Mouse (Mus musculus) heart, embryonic 14.5 days (tissue): ENCODE measurements around the gene Atp1a2. TPM values are rescaled to one million over a fixed set of nuclear protein-coding genes. Genes with fewer than 3 reads are reported as not detected.
"Not testable (repeated sequence)": the region's sequence is repeated elsewhere in the genome, so short reads cannot be mapped to it uniquely, and the experiment has no call there.

Source experiments
- ATAC-seq: fragments of 200-750 bp; cut with Nextera tagmentation; 2 replicates; pipeline ENCODE4 v1.8.0; 2017; ENCODE audit warnings: low read depth, moderate TSS enrichment; ENCODE audit not compliant: insufficient number of reproducible peaks, insufficient read depth, low FRiP score
- H3K27ac ChIP-seq, 2 experiments: fragments of 200-500 bp in 1 of 2; fragments of 300-500 bp in 1 of 2; sonication (generic) in 1 of 2; replicated peaks in 1 of 2; 2 replicates each; pipeline ENCODE4 v1.5.1; 2012 to 2014; ENCODE audit warnings: low read depth in 2 of 2, low read length in 2 of 2, control low read depth in 1 of 2, mild to moderate bottlenecking in 1 of 2, mixed read lengths in 1 of 2; ENCODE audit not compliant: control insufficient read depth in 1 of 2, insufficient read depth in 1 of 2
- H3K27me3 ChIP-seq: fragments of 300-500 bp; sonication (generic); 2 replicates; pipeline ENCODE4 v1.6.1; 2014; ENCODE audit warnings: mild to moderate bottlenecking, low read length, control low read depth; ENCODE audit not compliant: control insufficient read depth, insufficient read depth
- H3K36me3 ChIP-seq: fragments of 300-500 bp; sonication (generic); 2 replicates; pipeline ENCODE4 v1.6.1; 2014; ENCODE audit warnings: mild to moderate bottlenecking, control low read depth, low read length, mixed read lengths; ENCODE audit not compliant: control insufficient read depth, insufficient read depth
- H3K4me1 ChIP-seq, 2 experiments: fragments of 200-500 bp in 1 of 2; fragments of 300-500 bp in 1 of 2; sonication (generic) in 1 of 2; 2 replicates each; pipeline ENCODE4 v1.6.1; 2012 to 2014; ENCODE audit warnings: low read length in 2 of 2, control low read depth in 1 of 2, mixed read lengths in 1 of 2; ENCODE audit not compliant: control insufficient read depth in 2 of 2, insufficient read depth in 2 of 2
- H3K4me2 ChIP-seq: fragments of 300-500 bp; sonication (generic); 2 replicates; pipeline ENCODE4 v1.6.1; 2014; ENCODE audit warnings: mild to moderate bottlenecking, low read length
- H3K4me3 ChIP-seq, 2 experiments: fragments of 200-500 bp in 1 of 2; fragments of 300-500 bp in 1 of 2; sonication (generic) in 1 of 2; 2 replicates each; pipeline ENCODE4 v1.5.1; 2012 to 2014; ENCODE audit warnings: low read length in 2 of 2, mild to moderate bottlenecking in 2 of 2, control low read depth in 1 of 2, low read depth in 1 of 2, moderate library complexity in 1 of 2; ENCODE audit not compliant: control insufficient read depth in 1 of 2, insufficient read depth in 1 of 2
- H3K9ac ChIP-seq: fragments of 300-500 bp; sonication (generic); 2 replicates; pipeline ENCODE4 v1.6.1; 2014; ENCODE audit warnings: mild to moderate bottlenecking, low read length
- H3K9me3 ChIP-seq: fragments of 300-500 bp; sonication (generic); 2 replicates; pipeline ENCODE4 v1.6.1; 2016; ENCODE audit warnings: low read length, control low read depth; ENCODE audit not compliant: control insufficient read depth
- WGBS: fragments of 180-500 bp; shearing (Covaris S2); extraction: QIAGEN DNeasy Blood & Tissue Kit; methylation state at CpG from one replicate; pipeline ENCODE4 v1.1.7; 2014; 5-methylcytosine and 5-hydroxymethylcytosine counted together
- polyA plus RNA-seq: library from polyadenylated mRNA; unstranded; fragments of >200 nt; fragmentation: Nextera tagmentation; extraction: Ambion mirVana; gene quantifications from 2 replicates; pipeline ENCODE4 v1.2.1, GENCODE M21; 2014

Gene Atp1a2
- polyA plus RNA-seq, 1 experiment from 2014 or later: 7.3 TPM

GRCm38 (mm10) chr1:172271765-172272164 is 26.1 kb downstream of the Atp1a2 start:
- no peaks in the 10 kb centered on the region; a peak in 1 of 4 replicates for H3K4me1 ChIP-seq
- H3K36me3 ChIP-seq: peaks cover 3% of the 10 kb centered on the region; the same call in 1 of the 2 replicates
- H3K9ac ChIP-seq: no peak overlapping the region
- H3K4me3 ChIP-seq: no peak overlapping the region
- no peaks in the 10 kb centered on the region for H3K9me3 ChIP-seq
- no peaks in the 10 kb centered on the region for H3K27me3 ChIP-seq
- no peak overlapping the region for H3K27ac ChIP-seq
- 82% methylated on average over 10 of the region's 10 CpGs for whole genome bisulfite sequencing
- H3K4me2 ChIP-seq: no peak overlapping the region
- no peak for ATAC-seq

DNA sequence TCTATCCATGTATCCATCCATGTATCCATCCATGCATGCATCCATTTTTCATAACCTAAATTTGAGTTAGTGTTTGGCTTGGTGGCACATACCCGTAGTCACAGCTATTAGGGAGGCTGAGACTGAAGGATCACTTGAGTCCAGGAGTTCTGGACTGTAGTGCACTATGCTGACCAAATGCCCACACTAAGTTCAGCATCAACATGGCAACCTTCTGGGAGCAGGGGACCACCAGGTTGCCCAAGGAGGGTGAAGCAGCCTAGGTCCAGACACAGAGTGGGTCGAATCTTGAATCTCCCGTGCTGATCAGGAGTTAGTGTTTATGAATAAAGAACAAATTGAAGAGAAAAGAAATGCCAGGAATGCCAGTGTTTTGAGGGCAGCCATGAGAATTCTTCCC is 26.7 kb downstream of the Atp1a2 start:
- no peak for ATAC-seq
- 85% methylated on average over 3 of the region's 3 CpGs for WGBS

DNA sequence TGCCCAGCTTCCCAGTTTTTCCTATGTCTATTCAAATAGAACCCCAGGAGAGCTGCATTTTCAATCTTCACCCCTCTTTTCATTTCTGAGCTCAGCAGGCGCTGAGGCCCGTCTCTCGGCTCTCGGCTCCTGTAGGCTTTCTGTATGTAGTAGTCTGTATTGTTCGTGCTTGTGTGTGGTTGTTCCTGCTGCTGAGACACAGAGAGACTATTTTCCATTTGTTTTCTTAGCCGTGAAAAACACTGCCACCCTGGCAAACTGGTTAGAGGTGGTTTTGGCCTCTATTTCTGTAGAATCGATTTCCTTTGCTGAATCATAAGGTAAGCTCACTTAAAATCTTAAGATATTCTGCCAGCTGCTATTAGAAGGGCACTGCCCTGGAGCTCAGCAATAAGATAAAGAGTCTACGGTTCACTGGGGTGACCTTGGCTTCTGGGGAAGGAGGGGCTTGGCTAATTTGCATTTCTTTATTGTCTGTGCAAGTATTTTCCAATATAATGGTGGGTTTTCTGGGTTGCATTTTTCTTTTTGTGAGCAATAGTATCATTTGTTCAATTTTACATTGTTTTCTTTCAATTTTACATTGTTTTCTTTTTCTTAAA is 36.3 kb downstream of the Atp1a2 start, which contains the start of gene Igsf8:
Igsf8 (plus strand) TSS at position 165 of the 602 bp plus-strand sequence.
- Histone ChIP-seq H3K27me3 (no peaks in the 10 kb centered on the region), H3K27ac (peak within 1 kb of the TSS; percentile 39 to 74; a peak in 3 of 4 replicates), H3K4me3 (no peak within 1 kb of the TSS), H3K4me2 (no peak within 1 kb of the TSS), H3K4me1 (peaks cover 4 to 10% of the 10 kb centered on the region in 2 experiments; a peak in 3 of 4 replicates), H3K9me3 (peaks cover 4% of the 10 kb centered on the region; the same call in 1 of the 2 replicates), H3K9ac (no peak within 1 kb of the TSS; the same call in 1 of the 2 replicates), H3K36me3 (no peaks in the 10 kb centered on the region)
- 58% methylated on average over 8 of the region's 8 CpGs for WGBS
- no peak for ATAC-seq

More for the DNA sequence above, 26.7 kb downstream of the Atp1a2 start:
- H3K4me1 ChIP-seq: no peaks in the 10 kb centered on the region; a peak in 1 of 4 replicates
- H3K27ac ChIP-seq: no peak overlapping the region
- H3K4me2 ChIP-seq: no peak overlapping the region
- no peaks in the 10 kb centered on the region for H3K9me3 ChIP-seq
- peaks cover 3% of the 10 kb centered on the region; the same call in 1 of the 2 replicates for H3K36me3 ChIP-seq
- H3K9ac ChIP-seq: no peak overlapping the region
- no peaks in the 10 kb centered on the region for H3K27me3 ChIP-seq
- H3K4me3 ChIP-seq: no peak overlapping the region

- no peaks in the 10 kb centered on the region for H3K36me3 ChIP-seq
- H3K9me3 ChIP-seq: no peaks in the 10 kb centered on the region
- H3K4me3 ChIP-seq: no peak within 1 kb of the TSS
- no peak within 1 kb of the TSS for H3K9ac ChIP-seq
- peaks cover 4 to 10% of the 10 kb centered on the region in 2 experiments; a peak in 3 of 4 replicates for H3K4me1 ChIP-seq
- 76% methylated on average over 6 of the region's 6 CpGs for WGBS
- no peak within 1 kb of the TSS for H3K4me2 ChIP-seq
- no peak within 1 kb of the TSS for H3K27ac ChIP-seq
- no peak for ATAC-seq
- H3K27me3 ChIP-seq: no peaks in the 10 kb centered on the region
Measured at GRCm38 (mm10) chr1:172258314-172258713, 39.5 kb downstream of the Atp1a2 start, which contains the start of gene Atp1a4. Atp1a4 (minus strand) TSS chr1:172258414.

DNA sequence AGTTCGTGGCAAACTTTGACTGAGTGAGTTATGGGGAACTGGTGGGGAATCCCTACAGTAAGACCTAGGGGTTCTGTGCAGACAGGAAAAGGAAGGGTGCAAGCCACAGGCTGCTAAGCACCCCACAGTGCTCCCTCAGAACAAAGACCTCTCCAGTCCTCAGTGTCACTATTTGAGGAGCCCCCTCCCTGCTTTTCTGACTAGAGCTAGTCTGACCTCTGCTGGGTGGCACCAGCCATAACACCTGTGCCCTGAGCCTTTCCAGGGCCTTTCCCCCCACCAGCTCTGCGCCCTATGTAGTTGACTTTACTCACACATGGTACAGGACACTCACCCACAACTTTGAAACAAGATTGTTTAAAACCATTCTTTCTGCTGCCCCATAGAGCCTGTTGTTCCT is 50.2 kb downstream of the Atp1a2 start:
- H3K27me3 ChIP-seq: no peaks in the 10 kb centered on the region
- peaks cover 9 to 15% of the 10 kb centered on the region in 2 experiments for H3K4me1 ChIP-seq
- H3K4me2 ChIP-seq: no peak overlapping the region
- H3K27ac ChIP-seq: no peak overlapping the region
- H3K9ac ChIP-seq: no peak overlapping the region
- no peaks in the 10 kb centered on the region for H3K9me3 ChIP-seq
- WGBS: 34% methylated on average over 2 of the region's 2 CpGs
- no peak overlapping the region for H3K4me3 ChIP-seq
- ATAC-seq: 0 out of 2 replicates have a peak, but pooled peaks have one; percentile 37
- no peaks in the 10 kb centered on the region for H3K36me3 ChIP-seq

DNA sequence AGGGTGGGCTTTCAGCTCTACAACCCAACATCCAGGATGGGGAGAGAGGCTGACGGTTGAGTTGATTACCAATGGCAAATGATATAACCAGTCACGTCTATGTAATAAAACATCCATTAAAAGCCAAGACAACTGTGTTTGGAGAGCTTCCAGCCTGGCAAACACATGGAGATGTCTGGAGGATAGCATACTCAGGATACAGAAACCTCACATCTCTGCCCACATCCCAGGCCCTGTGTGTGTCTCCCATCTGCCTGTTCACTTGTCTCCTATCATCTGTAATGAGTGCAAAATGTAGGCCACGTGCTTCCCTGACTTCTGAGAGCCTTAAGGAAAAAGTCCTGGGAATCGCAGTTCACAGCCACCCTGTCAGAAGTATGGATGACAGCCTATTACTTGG is 50.6 kb downstream of the Atp1a2 start:
- ATAC-seq: no peak
- WGBS: 71% methylated on average over 4 of the region's 4 CpGs
- H3K4me3 ChIP-seq: no peak overlapping the region
- H3K36me3 ChIP-seq: no peaks in the 10 kb centered on the region
- H3K27ac ChIP-seq: no peak overlapping the region
- H3K4me1 ChIP-seq: peaks cover 9 to 19% of the 10 kb centered on the region in 2 experiments
- no peaks in the 10 kb centered on the region for H3K9me3 ChIP-seq
- no peak overlapping the region for H3K9ac ChIP-seq
- H3K4me2 ChIP-seq: no peak overlapping the region
- H3K27me3 ChIP-seq: no peaks in the 10 kb centered on the region

- H3K4me3 ChIP-seq: peak overlapping the region; percentile 2 to 20; a peak in 1 of 4 replicates
- H3K4me1 ChIP-seq: peaks cover 12 to 26% of the 10 kb centered on the region in 2 experiments
- ATAC-seq, H3K27ac ChIP-seq, H3K36me3 ChIP-seq, H3K9me3 ChIP-seq, H3K27me3 ChIP-seq: not testable (repeated sequence)
- 0 out of 2 replicates have a peak overlapping the region, but pooled peaks have one; percentile 6 for H3K9ac ChIP-seq
- WGBS: 31% methylated on average over 23 of the region's 23 CpGs
- peak overlapping the region; percentile 47 for H3K4me2 ChIP-seq
Measured at GRCm38 (mm10) chr1:172244645-172245044, 53.2 kb downstream of the Atp1a2 start.
